Mouse (Mus musculus) adrenal gland, adult 8-10 months (tissue): ENCODE measurements around the gene Zfp428. TPM values are rescaled to one million over a fixed set of nuclear protein-coding genes. Genes with fewer than 3 reads are reported as not detected.
A peak's percentile ranks its signal among the peaks of the same experiment; 100 is the strongest.

Experiments used
- DNase-seq: peaks from one replicate; pipeline ENCODE4 v3.0.0; 2022
- total RNA-seq, 4 experiments: library from RNA; stranded (reverse); gene quantifications; 2 replicates each; pipeline ENCODE4 v1.2.4; 2022

Gene Zfp428
- total RNA-seq, 4 experiments from 2014 or later, result 4.9 to 7.3 (median 5.6) TPM

DNA sequence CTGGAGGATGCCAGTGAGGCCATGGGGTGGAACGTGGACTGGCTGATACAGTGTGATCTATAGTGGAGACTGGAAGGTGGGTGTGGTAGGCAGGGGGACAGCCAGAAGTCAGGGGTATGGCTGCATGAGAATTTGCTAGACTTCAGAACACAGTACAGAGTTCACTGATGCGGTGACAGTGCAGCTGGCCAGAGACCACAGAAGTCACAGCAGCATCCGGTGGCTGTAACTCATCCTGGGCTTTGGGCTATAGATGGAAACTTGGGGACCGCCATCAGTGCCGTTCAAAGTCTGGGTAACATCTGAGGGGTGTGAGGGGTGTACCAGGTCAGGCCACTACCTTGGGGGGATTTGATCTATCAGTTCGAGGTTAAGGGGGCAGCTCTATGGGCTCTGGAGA lies 16.9 kb downstream of the Zfp428 start:
- DNase-seq, result no peak

DNA sequence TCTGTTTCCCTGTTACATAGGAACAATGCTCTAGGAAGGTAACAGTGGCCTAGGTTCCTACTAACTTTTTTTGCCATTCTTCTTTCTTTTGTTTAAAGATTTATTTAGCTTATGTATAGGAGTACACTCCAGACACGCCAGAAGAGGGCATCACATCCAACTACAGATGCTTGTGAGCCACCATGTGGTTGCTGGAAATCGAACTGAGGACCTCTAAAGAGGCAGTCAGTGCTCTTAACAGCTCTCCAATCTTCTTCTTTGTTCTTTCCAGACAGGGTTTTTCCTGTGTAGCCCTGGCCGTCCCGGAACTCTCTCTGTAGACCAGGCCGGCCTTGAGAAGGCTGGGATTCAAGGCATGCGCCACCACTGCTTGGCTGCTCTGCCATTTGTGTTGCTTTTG lies 18.2 kb downstream of the Zfp428 start:
- DNase-seq, result no peak

DNA sequence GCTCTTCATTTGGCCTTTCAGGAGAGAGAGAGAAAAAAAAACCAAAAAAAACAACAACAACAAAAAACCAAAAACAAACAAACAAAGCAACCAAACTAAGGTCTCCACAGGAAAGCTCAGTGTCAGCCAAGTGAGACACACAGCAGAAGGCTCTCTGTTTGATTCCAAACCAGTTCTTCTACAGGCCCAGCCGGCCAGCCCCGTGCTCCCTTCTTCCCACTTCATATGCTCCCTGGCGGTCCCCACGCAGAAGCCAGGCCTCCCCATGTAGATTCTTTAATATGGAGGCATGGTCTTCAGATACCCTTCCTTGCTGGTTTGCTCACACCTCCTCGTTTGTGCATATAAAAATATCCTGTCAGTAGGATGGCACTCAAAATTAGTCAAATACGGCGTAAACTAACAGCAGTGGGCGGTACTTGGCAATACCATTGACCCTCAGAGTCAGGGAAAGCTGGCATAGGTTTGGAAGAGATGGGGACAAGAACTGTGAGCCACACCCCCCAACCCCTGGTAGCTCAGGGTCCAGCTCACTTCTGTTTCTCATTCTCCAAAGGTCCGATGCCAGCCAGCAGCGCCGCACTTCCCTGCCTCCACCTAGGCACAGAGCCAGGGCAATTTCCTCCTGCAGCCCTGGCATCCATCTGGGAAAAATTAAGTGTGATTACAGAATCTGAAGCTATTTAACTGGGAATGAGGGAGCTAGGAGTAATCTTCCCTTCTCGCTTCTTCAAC lies 19.0 kb downstream of the Zfp428 start:
- DNase-seq, result no peak

DNA sequence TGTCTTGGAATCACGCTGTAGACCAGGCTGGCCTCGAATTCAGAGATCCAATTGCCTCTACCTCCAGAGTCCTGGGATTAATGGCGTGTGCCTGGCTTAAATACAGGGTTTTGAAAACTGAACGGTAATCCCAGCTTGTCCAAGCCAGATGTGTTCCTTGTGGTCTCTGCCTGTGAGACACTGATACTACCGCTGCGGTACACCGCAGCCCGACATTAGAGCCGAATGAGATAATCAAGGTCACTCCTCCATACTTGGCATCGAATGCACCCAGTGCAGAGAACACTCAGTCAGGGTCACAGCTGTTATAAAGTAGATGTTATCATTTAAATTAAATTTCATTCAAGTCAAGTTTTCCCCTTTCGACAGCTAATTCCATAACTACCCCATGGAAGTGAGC lies 22.1 kb downstream of the Zfp428 start:
- DNase-seq, result no peak

DNA sequence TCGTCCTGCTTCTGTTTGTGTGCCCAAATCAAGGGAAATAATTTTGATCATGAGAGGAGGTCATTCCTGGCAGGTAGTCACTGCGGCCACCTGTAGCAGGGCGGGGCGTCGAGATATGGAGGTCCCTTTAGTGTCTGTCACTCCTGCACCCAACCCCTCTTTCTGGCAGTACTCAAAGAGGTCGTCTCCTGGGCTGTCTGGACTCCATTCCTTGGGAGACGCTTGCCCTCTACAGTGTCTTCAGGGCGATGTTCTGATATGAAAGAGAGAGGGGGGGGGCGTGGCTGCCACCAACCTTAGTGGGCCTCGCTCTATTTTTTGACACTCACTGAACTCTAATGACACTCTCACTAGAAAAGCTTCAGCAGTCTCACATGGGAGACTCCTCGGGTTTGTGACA lies 22.8 kb downstream of the Zfp428 start:
- no peak for DNase-seq

DNA sequence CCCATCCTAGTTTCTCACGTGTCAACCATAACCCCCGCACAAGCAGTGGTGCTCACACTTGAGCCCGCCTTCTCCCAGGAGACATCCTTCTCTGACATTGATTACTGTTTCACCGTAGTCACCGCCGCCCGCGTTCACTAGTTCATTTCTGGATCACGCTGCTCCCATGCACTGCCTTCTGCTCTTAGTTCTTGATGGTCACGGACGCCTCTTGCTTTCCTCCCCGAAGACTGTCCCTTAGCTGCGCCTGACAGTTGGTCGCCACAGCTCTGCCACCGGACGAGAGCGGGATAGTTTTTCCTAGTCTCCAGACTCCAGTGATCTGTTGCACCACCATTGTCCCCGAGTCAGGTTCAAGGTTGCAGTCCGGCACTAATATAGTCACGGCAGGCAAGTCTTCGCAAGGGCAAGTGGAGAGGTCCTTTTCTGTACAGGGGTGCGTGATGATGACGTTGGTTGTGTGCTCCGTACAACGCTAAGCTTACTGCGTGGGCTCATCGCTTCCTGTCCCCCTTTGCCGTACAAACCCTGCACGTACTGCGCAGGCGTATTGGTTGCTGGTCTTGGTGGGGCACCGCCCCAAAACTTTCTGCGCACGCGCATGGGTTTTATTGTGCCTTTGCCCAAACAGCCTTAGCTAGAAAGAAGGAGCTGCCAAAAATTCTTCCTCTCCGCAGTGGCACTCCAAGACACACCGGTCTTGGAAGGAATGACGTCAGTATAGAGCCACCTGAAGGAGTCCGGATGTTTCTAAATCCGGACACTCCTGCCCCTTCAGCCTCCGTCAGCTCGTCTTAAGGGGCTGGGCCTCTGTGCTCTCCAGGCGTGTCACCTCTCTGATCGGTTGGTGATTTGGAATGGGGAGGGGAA lies 23.5 kb downstream of the Zfp428 start, which contains the start of gene Irgq:
Irgq (plus strand) TSS at position 628 of the 870 bp plus-strand sequence.
- DNase-seq, result peak; percentile 99

DNA sequence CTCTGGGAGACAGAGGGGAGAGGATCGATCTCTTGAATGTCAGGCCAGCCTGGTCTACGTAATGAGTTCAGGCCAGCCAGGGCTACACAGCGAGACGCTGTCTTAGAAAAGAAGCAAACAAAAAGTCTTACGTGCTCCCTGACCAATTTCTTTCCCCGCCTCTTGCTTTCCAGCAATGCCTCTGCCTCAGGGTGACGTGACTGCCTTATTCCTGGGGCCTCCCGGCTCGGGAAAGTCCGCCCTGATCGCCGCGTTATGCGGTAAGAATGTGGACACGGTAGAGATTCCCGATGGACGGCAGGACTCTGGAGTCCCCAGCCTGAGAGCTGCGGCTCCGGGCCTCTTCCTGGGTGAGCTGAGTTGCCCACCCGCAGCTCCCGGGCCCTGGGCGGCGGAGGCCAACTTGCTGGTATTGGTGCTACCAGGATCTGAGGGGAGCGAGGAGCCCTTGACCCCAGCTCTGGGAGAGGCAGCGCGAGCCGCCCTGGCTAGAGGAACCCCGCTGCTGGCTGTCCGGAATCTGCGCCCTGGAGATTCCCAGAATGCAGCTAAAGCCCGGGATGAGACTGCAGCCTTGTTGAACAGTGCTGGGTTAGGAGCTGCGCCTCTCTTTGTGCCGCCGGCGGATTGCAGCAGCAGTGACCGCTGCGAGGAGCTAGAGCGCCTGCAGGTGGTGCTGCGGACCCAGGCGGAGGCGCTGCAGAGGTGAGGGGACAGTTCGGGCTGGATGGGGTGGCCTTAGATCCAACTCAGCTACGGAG lies 24.6 kb downstream of the Zfp428 start:
- DNase-seq, result peak; percentile 69

DNA sequence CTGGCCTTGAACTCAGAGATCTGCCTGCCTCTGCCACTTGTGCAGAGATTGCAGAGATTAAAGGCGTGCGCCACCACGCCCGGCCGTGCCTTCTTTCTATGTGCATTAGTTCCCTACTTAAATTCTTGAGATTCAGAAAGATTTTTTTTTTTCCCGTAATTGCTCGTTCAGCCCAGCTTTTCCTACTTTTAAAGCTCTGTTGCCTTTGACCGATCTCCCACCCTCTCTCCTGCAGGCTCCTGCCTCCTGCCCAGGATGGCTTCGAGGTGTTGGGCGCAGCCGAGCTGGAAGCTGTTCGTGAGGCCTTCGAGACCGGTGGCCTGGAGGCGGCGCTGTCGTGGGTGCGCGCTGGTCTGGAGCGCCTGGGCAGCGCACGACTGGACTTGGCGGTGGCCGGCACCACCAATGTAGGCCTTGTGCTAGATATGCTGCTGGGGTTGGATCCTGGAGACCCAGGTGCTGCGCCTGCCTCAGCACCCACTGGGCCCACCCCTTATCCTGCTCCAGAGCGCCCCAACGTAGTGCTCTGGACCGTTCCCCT lies 26.3 kb downstream of the Zfp428 start:
- no peak for DNase-seq

DNA sequence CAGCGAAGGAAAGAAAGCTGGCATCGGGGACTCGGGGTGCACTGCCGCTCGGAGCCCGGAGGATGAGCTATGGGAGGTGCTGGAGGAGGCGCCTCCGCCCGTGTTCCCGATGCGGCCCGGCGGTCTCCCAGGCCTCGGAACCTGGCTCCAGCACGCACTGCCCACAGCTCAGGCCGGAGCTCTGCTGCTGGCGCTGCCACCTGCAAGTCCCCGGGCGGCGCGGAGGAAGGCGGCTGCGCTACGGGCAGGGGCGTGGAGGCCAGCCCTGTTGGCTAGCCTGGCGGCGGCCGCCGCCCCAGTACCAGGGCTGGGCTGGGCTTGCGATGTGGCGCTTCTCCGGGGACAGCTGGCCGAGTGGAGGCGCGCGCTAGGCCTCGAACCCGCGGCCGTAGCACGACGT lies 27.0 kb downstream of the Zfp428 start:
- DNase-seq, result no peak

DNA sequence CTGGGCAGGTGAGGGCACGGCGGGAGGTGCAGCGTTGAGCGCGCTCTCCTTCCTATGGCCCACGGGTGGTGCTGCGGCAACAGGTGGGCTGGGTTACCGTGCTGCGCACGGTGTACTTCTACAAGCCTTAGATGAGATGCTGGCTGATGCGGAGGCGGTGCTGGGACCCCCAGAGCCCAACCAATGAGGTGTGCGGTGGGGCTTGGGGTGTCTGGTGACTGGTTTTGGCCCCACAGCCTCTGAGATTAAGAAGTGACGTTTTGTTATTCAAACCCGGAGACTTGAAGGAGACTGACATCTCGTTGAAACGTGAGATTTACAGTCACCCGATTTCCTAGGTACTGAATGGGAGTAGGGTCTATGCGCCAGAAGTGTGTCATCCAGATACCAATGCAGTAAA lies 27.5 kb downstream of the Zfp428 start:
- DNase-seq, result no peak

DNA sequence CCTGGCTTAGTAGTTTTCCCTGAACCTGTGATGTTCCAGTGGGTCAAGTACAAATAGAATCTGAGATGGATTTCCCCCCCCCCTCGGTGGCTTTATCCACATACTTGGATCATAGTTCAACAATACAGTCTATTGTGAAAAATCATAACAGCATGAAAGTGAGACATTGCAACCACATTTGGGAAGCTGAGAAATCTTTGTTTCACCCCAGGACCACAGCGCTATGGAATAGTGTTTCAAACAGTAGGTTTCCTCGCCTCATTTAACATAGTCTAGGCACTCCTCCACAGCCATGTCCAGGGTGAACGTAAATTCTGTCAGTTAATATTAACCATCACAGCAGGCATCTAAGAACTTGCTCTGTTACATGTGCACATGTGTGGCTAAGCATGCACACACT lies 30.3 kb downstream of the Zfp428 start:
- DNase-seq, result no peak

DNA sequence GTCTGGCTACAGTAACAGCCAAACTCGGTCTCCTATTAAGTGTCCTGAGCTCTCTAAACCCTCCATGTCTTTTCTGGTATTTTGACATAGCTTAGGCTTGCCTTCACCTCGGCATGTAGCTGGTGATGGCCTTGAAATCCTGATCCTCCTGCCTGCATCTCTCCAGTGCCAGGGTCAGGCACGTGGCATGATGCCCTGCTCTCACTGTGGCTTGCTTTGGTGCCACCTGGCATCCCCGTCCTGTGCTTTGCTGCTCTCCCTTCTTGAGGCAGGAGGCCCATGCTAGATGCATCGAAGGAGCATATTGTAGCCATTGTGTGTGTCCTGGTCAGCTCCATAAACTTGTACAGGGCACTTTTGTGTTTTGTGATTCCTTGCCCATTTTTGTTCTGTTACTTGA lies 30.8 kb downstream of the Zfp428 start:
- DNase-seq, result no peak

DNA sequence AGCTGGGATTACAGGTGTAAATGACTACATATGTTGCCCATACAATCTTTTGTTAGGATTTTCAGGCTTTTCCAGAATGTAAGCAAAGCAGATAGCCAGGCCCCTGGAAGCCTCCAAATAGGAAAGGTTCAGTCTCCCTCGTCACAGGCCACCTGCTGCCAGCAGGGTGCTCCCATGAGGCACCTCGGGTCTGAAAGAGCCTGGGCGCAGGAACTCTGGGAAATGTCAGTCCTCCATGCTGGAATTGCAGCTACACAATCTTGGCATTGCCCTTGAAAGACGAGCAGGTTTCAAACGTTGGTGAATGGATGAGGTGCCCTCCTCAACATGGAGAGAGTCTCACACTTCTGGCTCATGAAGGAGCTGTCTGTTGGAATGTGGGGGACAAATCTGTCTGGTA lies 31.3 kb downstream of the Zfp428 start:
- DNase-seq, result no peak

DNA sequence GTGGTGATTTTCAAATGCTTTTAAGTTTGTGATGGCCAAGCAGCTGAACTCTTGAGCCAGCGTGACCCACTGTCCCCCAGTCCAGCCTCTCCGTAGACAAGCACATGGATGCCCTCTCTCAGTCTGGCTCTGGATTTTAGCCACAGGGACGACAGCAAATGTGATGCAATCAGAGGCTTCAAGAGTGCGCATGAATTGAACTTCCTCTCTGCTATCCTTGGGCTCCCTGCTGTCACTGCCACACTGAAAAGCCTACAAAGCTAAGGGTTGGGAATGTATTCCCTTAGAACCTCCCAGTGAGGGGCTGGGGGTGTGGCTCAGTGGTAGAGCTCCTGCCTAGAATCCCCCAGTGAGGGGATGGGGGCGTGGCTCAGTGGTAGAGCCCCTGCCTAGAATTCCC lies 31.9 kb downstream of the Zfp428 start:
- no peak for DNase-seq

DNA sequence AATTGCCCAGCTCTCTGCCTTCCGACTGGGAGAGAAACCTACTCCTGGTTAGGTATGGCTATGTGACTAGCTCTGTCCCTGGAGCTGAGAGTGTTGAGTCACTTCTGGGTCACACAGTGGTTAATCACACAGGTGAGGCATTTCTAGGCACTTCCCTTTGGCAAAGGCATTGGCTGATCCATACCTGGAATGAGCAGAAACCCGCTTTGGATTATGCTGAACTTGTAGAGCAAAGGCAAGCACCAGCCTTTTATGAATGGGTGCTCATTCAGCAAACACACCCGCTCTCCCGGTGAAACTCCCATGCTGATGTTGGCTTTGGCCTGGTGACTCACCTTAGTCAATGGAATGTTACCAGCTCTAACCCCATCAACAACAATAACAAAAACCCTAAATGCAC lies 32.9 kb downstream of the Zfp428 start:
- DNase-seq, result no peak

DNA sequence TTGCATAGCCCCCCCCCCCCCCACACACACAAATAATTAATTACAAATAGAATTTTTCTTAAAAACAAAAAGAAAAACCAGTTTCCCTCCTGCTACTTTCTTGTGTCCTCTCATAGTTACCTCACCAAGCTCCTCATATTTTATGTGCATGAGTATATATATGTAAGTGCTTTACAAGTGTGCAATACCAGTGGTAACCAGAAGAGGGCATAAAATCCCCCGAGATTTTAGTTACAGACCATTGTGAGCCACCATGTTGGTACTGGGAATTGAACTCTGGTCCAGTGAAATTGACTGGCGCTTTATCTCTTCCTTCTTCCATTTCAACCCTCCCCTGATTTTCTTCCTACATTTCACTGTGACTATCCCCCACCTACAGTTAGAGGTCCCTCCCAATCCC lies 37.7 kb downstream of the Zfp428 start:
- no peak for DNase-seq

DNA sequence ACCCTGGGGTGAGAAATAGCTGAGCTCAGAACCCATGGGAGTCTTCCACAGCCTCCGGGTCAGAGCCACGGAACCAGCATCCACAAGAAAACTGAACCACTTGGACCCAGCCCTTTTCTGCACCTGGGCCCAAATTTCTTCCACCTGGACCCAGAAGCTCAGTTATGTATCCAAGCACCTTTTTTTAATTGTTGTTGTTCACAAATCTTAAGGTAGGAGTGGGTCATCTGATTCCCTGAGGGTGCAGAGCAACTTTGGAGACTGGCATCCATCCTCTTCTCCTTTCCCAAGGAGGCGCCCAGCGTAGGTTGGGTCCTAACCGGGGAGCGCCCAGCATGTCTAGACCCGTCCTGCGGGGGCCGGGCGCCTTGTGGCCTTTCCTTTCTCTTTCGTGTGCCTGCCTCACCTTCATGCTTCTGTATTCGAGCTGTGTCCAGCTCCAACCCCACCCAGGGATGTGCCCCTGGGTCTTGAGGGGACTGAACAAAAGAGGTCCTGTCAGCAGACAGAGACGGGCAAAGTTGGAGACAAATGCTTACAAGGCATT lies 39.3 kb downstream of the Zfp428 start, which contains the start of the genes Pinlyp and Xrcc1:
Pinlyp (minus strand) TSS at position 51 of the 547 bp plus-strand sequence.
Xrcc1 (plus strand) TSS at position 222 of the 547 bp plus-strand sequence.
- DNase-seq, result no peak

DNA sequence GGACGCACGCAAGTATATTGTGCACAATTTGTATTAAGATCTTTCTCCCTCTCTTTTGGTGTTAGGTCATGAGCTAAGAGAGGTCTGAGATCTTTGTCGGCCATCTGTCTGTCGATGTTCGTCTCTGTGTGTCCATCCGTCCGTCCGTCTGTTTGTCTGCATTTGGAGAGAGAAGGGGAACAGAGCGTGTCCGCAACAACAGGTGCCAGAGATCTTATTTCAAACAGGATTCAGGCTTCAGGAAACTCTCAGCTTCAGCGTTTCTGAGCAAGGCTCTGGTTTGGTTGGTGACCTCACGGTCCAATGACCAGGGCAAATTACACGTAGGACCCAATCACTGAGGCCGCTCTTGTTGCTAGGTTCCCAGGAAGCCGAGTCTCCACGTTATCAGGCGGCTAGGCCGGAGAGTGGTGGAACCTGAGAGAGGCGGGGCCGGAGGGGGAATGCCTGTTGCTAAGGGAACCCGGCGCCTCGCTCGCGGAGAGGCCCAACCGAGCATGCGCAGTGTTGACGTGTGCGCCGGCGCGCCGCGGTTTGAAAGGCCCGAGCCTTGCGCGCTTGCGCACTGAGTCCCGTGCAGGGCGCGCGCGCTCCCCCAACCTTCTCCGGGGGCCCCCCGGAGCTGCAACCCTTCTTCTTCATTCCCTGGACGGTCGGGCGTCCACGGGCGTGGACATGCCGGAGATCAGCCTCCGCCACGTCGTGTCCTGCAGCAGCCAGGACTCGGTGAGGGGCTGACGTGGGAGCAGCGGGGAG lies 40.0 kb downstream of the Zfp428 start:
- DNase-seq, result peak; percentile 100

DNA sequence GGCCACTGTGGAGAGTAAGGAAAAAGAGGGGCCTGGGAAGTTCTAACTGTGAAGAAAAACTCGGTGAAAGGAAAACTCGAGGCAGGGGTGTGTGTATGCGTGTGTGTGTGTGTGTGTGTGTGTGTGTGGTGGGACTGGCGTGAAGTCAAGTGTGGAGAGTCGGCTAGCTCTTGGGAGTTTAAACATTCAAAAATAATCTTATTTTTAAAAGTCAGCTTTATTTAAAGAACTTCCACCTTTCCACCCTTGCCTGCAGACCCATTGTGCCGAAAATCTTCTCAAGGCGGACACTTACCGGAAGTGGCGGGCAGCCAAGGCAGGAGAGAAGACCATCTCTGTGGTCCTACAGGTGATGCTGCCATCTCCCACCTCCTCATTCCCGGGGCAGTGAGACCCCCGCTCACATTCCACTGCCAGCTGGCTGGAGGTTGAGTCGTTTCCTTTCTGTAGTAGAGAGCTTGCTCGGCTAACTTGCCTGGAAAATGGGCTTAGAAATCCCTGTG lies 40.8 kb downstream of the Zfp428 start:
- DNase-seq, result no peak

DNA sequence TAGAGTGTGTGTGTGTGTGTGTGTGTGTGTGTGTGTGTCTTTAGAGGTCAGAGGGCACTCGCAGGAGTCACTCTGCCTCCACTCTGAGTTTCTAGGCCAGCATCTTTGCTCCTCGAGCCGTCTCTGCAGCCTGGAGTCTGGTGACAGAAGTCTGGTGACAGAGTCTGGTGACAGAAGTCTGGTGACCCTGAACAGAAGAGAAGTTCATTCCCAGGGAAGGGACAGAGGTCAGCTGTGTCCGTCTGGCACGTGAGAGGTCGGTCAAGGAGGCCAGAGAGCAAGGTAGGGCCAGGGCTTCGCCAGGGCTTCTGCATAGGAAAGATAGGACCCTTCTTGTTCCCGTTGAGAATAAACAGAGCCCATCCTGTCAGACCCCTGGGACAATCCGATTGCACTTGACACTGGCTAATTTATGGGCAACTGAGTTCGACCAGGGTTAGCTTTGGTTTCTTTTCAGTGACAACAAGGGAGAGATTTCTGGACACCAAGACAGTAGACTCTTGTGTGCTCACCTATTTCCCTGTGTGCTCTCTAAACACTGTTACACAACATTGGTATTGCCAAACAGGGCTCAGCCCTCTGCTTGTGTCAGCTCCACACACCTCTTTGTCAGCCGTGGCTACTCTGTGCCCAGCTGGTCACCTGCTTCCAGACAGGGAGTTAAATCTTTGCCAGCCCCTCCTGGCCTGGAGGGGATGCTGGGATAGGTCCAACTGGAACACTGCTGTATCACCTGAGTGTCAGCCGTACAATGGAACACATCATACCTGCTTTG lies 45.4 kb downstream of the Zfp428 start:
- DNase-seq, result no peak

DNA sequence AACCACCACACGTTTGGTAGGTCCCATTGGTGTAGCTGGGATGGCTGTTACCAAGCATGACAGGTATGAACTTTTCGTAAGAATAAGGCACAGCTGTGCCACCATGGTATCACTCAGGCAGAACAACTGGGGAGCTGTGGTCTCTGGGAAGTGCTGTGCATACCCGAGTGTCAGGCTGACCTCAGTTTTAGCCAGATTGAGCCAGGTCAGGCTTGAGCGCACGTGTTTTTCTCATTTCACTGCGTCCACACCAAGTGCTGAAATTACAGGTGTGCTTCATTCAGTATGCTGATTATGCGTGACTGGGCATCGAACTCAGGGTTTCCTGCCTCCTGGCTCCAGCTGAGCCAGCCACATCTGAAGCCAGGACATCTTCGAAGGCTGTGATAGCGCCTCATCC lies 49.0 kb downstream of the Zfp428 start:
- DNase-seq, result no peak
